In the genomic region with DNA sequence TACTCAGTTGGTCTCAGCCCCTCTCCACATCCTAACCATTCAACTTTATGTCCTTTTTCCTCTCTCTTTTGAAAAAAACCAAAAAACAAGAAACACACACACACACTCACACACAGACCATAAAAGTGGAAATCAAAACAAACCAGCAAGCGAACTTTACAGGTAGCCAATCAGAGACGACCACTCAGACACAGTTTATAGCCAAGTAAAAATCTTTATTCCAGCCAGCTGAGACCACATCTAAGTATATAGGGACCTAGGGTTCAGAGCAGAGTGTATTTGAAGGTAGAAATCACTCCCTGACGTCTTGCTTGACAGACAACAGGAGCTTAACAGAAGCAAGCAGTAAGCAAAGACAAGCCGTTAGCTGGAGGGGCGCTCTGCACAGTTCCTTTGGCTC, we compare ENCODE assay signal across 22 mouse cellular contexts.
A peak's percentile ranks its signal among the peaks of the same experiment; 100 is the strongest.
DNase-seq lines count a peak whose midpoint lies in the region; ATAC-seq and TF ChIP-seq lines count a peak whose summit lies in the region.
"Had no signal": no experiment of that assay in that cellular context is flagged by ENCODE, and none has a peak within 500 bp of the region (broad histone marks: within the 10 kb centered on the region; RNA-seq: fewer than 3 reads in every experiment).

No protein-coding gene starts in this region.

- TF ChIP-seq CTCF in hindbrain, postnatal 0 days (IDR thresholded peaks at IDR 0.05; ENCODE audit: low read depth): no peak

- peaks cover 0 to 2% of the 10 kb centered on the region in 2 experiments; a peak in 1 of 4 replicates for H3K4me1 ChIP-seq in heart, embryonic 14.5 days (ENCODE audit: control insufficient read depth in 2 of 2, insufficient read depth in 2 of 2, low read length in 2 of 2)
- H3K4me1 ChIP-seq in hindbrain, postnatal 0 days (ENCODE audit: insufficient read depth, low read length): no peaks in the 10 kb centered on the region
- H3K4me1 ChIP-seq: embryonic facial prominence, embryonic 12.5 days; forebrain, embryonic 12.5 days; hindbrain, embryonic 15.5 days; kidney, embryonic 15.5 days; limb, embryonic 15.5 days; megakaryocyte, embryonic 14.5 days; midbrain, embryonic 15.5 days; neural tube, embryonic 12.5 days had no signal

- no peaks in the 10 kb centered on the region for H3K27me3 ChIP-seq in heart, embryonic 14.5 days (ENCODE audit: control insufficient read depth, insufficient read depth, low read length)
- H3K27me3 ChIP-seq in hindbrain, postnatal 0 days (ENCODE audit: insufficient read depth, low read length): no peaks in the 10 kb centered on the region
- H3K27me3 ChIP-seq: embryonic facial prominence, embryonic 12.5 days; forebrain, embryonic 12.5 days; hindbrain, embryonic 15.5 days; kidney, embryonic 15.5 days; limb, embryonic 15.5 days; midbrain, embryonic 15.5 days; neural tube, embryonic 12.5 days had no signal

- DNase-seq in heart, postnatal 4 days: no peak
- peak; percentile 6 for DNase-seq in CD4-positive helper T cell, adult 2 months (ENCODE audit: low read depth, low spot score)
- DNase-seq in CD4-positive, CD25-positive, alpha-beta regulatory T cell, adult 2 months (ENCODE audit: low read depth, low spot score): peak; percentile 14
- DNase-seq in thymus, postnatal 25 days: peak; percentile 18
- DNase-seq in hindbrain, postnatal 0 days (ENCODE audit: low spot score): no peak
- DNase-seq: cerebellum, adult 2 months; cerebellum, postnatal 25 days; gastrocnemius, postnatal 36 days; lung, embryonic 14.5 days; right cerebral cortex, postnatal 14 days had no signal

- no peak for ATAC-seq in heart, embryonic 14.5 days (ENCODE audit: insufficient number of reproducible peaks, insufficient read depth, low FRiP score, low read depth)
- ATAC-seq in hindbrain, postnatal 0 days: no peak
- no peak for ATAC-seq in inflammation-experienced regulatory T-cells, adult 6 months
- ATAC-seq: intestine, embryonic 16.5 days; midbrain, embryonic 15.5 days had no signal

- no peak overlapping the region for H3K9ac ChIP-seq in heart, embryonic 14.5 days (ENCODE audit: low read length)
- H3K9ac ChIP-seq in hindbrain, postnatal 0 days (replicated peaks; ENCODE audit: low read length): no peak overlapping the region
- H3K9ac ChIP-seq: embryonic facial prominence, embryonic 12.5 days; forebrain, embryonic 12.5 days; hindbrain, embryonic 15.5 days; kidney, embryonic 15.5 days; limb, embryonic 15.5 days; liver, embryonic 14.5 days; lung, embryonic 14.5 days; midbrain, embryonic 15.5 days; neural tube, embryonic 12.5 days had no signal

- WGBS in heart, embryonic 14.5 days: 46% methylated on average over 5 of the region's 5 CpGs
- WGBS in hindbrain, postnatal 0 days: 72% methylated on average over 5 of the region's 5 CpGs

- H3K27ac ChIP-seq in heart, embryonic 14.5 days (replicated peaks in 1 of 2; ENCODE audit: control insufficient read depth in 1 of 2, insufficient read depth in 1 of 2, low read depth in 2 of 2, low read length in 2 of 2): no peak overlapping the region
- H3K27ac ChIP-seq in hindbrain, postnatal 0 days: no peak overlapping the region
- H3K27ac ChIP-seq: embryonic facial prominence, embryonic 12.5 days; forebrain, embryonic 12.5 days; hindbrain, embryonic 15.5 days; kidney, embryonic 15.5 days; limb, embryonic 15.5 days; liver, embryonic 14.5 days; midbrain, embryonic 15.5 days; neural tube, embryonic 12.5 days had no signal

- no peak overlapping the region for H3K4me3 ChIP-seq in heart, embryonic 14.5 days (ENCODE audit: control insufficient read depth in 1 of 2, insufficient read depth in 1 of 2, low read depth in 1 of 2, low read length in 2 of 2)
- H3K4me3 ChIP-seq in hindbrain, postnatal 0 days (ENCODE audit: low read length): no peak overlapping the region
- H3K4me3 ChIP-seq: embryonic facial prominence, embryonic 12.5 days; forebrain, embryonic 12.5 days; hindbrain, embryonic 15.5 days; kidney, embryonic 15.5 days; limb, embryonic 15.5 days; megakaryocyte, embryonic 14.5 days; midbrain, embryonic 15.5 days; neural tube, embryonic 12.5 days had no signal

- peak overlapping the region; percentile 39 for H3K4me2 ChIP-seq in heart, embryonic 14.5 days (ENCODE audit: low read length)
- no peak overlapping the region for H3K4me2 ChIP-seq in hindbrain, postnatal 0 days (ENCODE audit: low read depth, low read length)
- H3K4me2 ChIP-seq: embryonic facial prominence, embryonic 12.5 days; forebrain, embryonic 12.5 days; hindbrain, embryonic 15.5 days; kidney, embryonic 15.5 days; limb, embryonic 15.5 days; lung, embryonic 14.5 days; midbrain, embryonic 15.5 days; neural tube, embryonic 12.5 days had no signal

- H3K9me3 ChIP-seq in heart, embryonic 14.5 days (ENCODE audit: control insufficient read depth, low read length): no peaks in the 10 kb centered on the region
- no peaks in the 10 kb centered on the region for H3K9me3 ChIP-seq in hindbrain, postnatal 0 days (ENCODE audit: low read length)
- H3K9me3 ChIP-seq: embryonic facial prominence, embryonic 12.5 days; forebrain, embryonic 12.5 days; hindbrain, embryonic 15.5 days; kidney, embryonic 15.5 days; limb, embryonic 15.5 days; megakaryocyte, embryonic 14.5 days; midbrain, embryonic 15.5 days; neural tube, embryonic 12.5 days had no signal

- no peaks in the 10 kb centered on the region for H3K36me3 ChIP-seq in heart, embryonic 14.5 days (ENCODE audit: control insufficient read depth, insufficient read depth, low read length)
- no peaks in the 10 kb centered on the region for H3K36me3 ChIP-seq in hindbrain, postnatal 0 days (ENCODE audit: insufficient read depth, low read length)
- H3K36me3 ChIP-seq: embryonic facial prominence, embryonic 12.5 days; forebrain, embryonic 12.5 days; hindbrain, embryonic 15.5 days; kidney, embryonic 15.5 days; limb, embryonic 15.5 days; midbrain, embryonic 15.5 days; neural tube, embryonic 12.5 days had no signal

Comparison
In these comparisons a context has a peak if more than half of its experiments do, and no peak if none do; other contexts are left out.
1. DNase-seq: peak in CD4-positive helper T cell, adult 2 months (single experiment), CD4-positive, CD25-positive, alpha-beta regulatory T cell, adult 2 months (single experiment) and thymus, postnatal 25 days (single experiment); none in heart, postnatal 4 days (single experiment) and hindbrain, postnatal 0 days (single experiment).